Mouse (Mus musculus) hindbrain, postnatal 0 days (tissue): ENCODE measurements around the gene Cd72. TPM values are rescaled to one million over a fixed set of nuclear protein-coding genes. Genes with fewer than 3 reads are reported as not detected.
A peak's percentile ranks its signal among the peaks of the same experiment; 100 is the strongest.

Source experiments
- ATAC-seq: fragments of 200-750 bp; cut with Nextera tagmentation; 2 replicates; pipeline ENCODE4 v1.8.0; 2017; ENCODE audit warnings: mild to moderate bottlenecking, moderate TSS enrichment, moderate library complexity
- DNase-seq: peaks from one replicate; pipeline ENCODE4 v3.0.0-alpha.2; 2015; ENCODE audit warnings: low spot score
- H3K27ac ChIP-seq: fragments of 300-500 bp; sonication (generic); 2 replicates; pipeline ENCODE4 v1.5.1; 2014; ENCODE audit warnings: mild to moderate bottlenecking
- H3K27me3 ChIP-seq: fragments of 300-500 bp; sonication (generic); 2 replicates; pipeline ENCODE4 v1.6.1; 2014; ENCODE audit warnings: low read length, mixed read lengths; ENCODE audit not compliant: insufficient read depth
- H3K36me3 ChIP-seq: fragments of 300-500 bp; sonication (generic); 2 replicates; pipeline ENCODE4 v1.6.1; 2014; ENCODE audit warnings: low read length, mixed read lengths; ENCODE audit not compliant: insufficient read depth
- H3K4me1 ChIP-seq: fragments of 300-500 bp; sonication (generic); 2 replicates; pipeline ENCODE4 v1.6.1; 2014; ENCODE audit warnings: antibody characterized with exemption, low read length, mixed read lengths; ENCODE audit not compliant: insufficient read depth
- H3K4me2 ChIP-seq: fragments of 300-500 bp; sonication (generic); 2 replicates; pipeline ENCODE4 v1.6.1; 2014; ENCODE audit warnings: low read depth, mild to moderate bottlenecking, low read length, moderate library complexity, mixed read lengths
- H3K4me3 ChIP-seq: fragments of 300-500 bp; sonication (generic); 2 replicates; pipeline ENCODE4 v1.5.1; 2014; ENCODE audit warnings: low read length
- H3K9ac ChIP-seq: fragments of 300-500 bp; sonication (generic); replicated peaks from 2 replicates; pipeline ENCODE4 v1.6.1; 2014; ENCODE audit warnings: mild to moderate bottlenecking, low read length, moderate library complexity, mixed read lengths
- H3K9me3 ChIP-seq: fragments of 300-500 bp; sonication (generic); 2 replicates; pipeline ENCODE4 v1.6.1; 2016; ENCODE audit warnings: low read length, mixed read lengths
- CTCF ChIP-seq: IDR thresholded peaks from 2 replicates; pipeline ENCODE4 v1.5.1; 2016; ENCODE audit warnings: antibody characterized with exemption, control low read depth, low read depth
- WGBS: fragments of 180-500 bp; shearing (Covaris S2); extraction: QIAGEN DNeasy Blood & Tissue Kit; methylation state at CpG from one replicate; pipeline ENCODE4 v1.1.7; 2014; 5-methylcytosine and 5-hydroxymethylcytosine counted together
- polyA plus RNA-seq: library from polyadenylated mRNA; unstranded; fragments of >200 nt; fragmentation: Nextera tagmentation; extraction: Ambion mirVana; gene quantifications from 2 replicates; pipeline ENCODE4 v1.2.1, GENCODE M21; 2015
- total RNA-seq: library from RNA; depleted of rRNA; stranded (reverse); fragments of >200 nt; gene quantifications from 2 replicates; pipeline ENCODE4 v1.2.3, GENCODE M21; 2014; rRNA removed

Cd72 gene
- total and polyA plus RNA-seq, 2 experiments from 2014 or later, result 4.7 TPM; not detected in 1

DNA sequence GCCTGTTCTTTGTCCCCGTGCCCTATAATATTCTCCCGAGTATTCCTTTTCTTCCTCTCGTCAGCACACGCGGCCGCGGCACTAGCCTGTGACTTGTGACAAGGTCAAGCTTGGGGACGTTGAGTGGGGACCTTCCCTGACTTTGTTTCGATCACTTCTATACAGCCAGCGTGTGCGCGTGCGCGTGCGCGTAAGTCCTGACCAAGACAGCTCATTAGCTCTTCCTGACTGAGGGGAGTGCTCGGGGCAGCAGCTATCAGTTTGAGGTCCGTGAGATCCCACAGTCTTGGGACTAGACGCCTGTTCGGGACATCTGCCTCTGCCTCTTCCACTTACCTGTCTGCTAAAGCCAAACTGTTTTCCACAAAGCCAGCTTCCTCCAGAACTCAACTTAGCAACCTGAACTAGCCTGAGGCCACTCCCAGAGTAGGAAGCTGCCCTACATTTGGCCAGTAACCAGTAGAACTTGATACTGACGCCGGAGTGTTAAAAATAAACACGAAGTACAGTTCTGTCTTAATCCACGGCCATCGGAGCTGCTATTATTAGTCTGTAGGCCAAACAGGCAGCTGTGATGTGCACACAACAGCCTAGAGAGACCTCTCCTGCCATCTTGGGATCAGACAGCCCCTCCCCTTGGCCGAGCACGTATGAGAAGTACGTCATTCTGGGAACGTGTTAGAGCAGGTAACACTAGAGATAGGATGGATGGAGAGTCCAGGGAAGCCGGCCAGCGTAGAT, 54.9 kb downstream of the Cd72 start:
- H3K27me3 ChIP-seq, result no peaks in the 10 kb centered on the region
- 0 out of 2 replicates have a peak overlapping the region, but pooled peaks have one; percentile 9 for H3K9ac ChIP-seq
- ATAC-seq (peak; percentile 35; the same call in 1 of the 2 replicates), DNase-seq (no peak)
- no peak for TF ChIP-seq CTCF
- 62% methylated on average over 31 of the region's 31 CpGs for WGBS
- H3K4me3 ChIP-seq, result no peak overlapping the region
- H3K9me3 ChIP-seq, result no peaks in the 10 kb centered on the region
- peak overlapping the region; percentile 71; the same call in 1 of the 2 replicates for H3K27ac ChIP-seq
- H3K4me1 ChIP-seq, result peaks cover 17% of the 10 kb centered on the region; the same call in 1 of the 2 replicates
- peak overlapping the region; percentile 38 for H3K4me2 ChIP-seq
- no peaks in the 10 kb centered on the region for H3K36me3 ChIP-seq

DNA sequence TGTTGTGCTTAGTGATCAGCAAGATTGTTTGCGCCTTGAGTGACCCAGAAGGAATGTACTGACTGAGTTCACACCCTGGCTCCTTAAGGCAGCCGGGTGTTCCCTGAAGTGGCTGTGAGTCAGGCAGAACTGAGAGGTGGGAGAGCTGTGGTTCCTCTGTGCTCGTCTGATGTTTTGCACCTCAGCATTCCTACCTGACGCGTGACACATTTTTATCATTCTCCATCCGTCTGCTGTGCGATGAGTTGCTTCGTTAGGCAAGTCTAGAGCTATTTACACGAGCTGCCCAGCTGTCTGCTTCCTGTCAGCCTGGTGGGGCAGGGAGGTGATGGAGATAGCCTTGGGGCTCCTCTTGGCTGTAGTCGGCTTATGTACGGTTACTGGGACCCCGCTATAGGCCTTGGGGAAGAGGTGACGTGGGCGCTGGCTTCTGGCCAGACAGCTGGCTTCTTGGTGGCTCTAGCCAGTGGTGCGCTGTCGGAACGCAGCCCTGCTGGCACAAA, 55.5 kb downstream of the Cd72 start:
- DNase-seq, result peak; percentile 74
- ATAC-seq, result peak; percentile 81
- H3K4me1 ChIP-seq, result peaks cover 17% of the 10 kb centered on the region; the same call in 1 of the 2 replicates
- peak overlapping the region; percentile 71 for H3K27ac ChIP-seq
- no peak overlapping the region for H3K4me3 ChIP-seq
- 0 out of 2 replicates have a peak overlapping the region, but pooled peaks have one; percentile 9 for H3K9ac ChIP-seq
- no peaks in the 10 kb centered on the region for H3K36me3 ChIP-seq
- 36% methylated on average over 17 of the region's 17 CpGs for WGBS
- peak overlapping the region; percentile 38 for H3K4me2 ChIP-seq
- H3K9me3 ChIP-seq, result no peaks in the 10 kb centered on the region
- no peaks in the 10 kb centered on the region for H3K27me3 ChIP-seq
- TF ChIP-seq CTCF, result no peak

DNA sequence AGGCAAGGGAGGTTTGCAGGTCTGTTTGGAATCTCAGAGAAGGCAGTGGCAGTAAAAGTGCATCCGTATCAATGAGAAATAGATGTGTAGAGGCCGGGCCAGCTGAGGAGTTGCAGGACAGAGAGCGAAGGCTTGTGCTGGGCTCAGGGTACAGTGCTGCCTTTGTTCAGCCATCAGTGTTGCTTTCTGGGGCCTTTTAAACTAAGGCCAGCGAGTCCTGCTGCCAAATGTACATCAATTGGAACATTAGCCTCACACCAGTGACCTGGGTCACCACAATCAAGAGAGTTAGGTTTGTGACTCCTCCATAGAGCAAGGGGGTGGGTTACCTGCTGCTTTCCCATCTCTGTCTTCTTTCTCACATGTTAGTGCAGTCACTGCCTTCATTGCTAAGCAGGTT, 56.4 kb downstream of the Cd72 start:
- ATAC-seq (peak; percentile 54; the same call in 1 of the 2 replicates), DNase-seq (peak; percentile 46)
- H3K4me3 ChIP-seq, result no peak overlapping the region
- H3K4me1 ChIP-seq, result peaks cover 17% of the 10 kb centered on the region; the same call in 1 of the 2 replicates
- peak overlapping the region; percentile 71 for H3K27ac ChIP-seq
- no peak overlapping the region for H3K4me2 ChIP-seq
- no peak overlapping the region for H3K9ac ChIP-seq
- TF ChIP-seq CTCF, result no peak
- WGBS, result 52% methylated on average over 4 of the region's 4 CpGs
- no peaks in the 10 kb centered on the region for H3K27me3 ChIP-seq
- no peaks in the 10 kb centered on the region for H3K9me3 ChIP-seq
- H3K36me3 ChIP-seq, result no peaks in the 10 kb centered on the region

Other genes starting within 250 kb of the Cd72 start
- gene Atp8b5, start 187.5 kb downstream of the Cd72 start, total RNA-seq, result 0.32 and 2.4 TPM in 2 replicates
- 0.44 and 0.54 TPM in 2 replicates for gene Atp8b5, start 187.5 kb downstream of the Cd72 start, polyA plus RNA-seq
- 151 and 189 TPM in 2 replicates for gene Rusc2, start 72.6 kb downstream of the Cd72 start, total RNA-seq
- 51.3 and 63.8 TPM in 2 replicates for gene Rusc2, start 72.6 kb downstream of the Cd72 start, polyA plus RNA-seq
- gene Fam166b, start 25.5 kb downstream of the Cd72 start, total RNA-seq, result 0.61 and 1.4 TPM in 2 replicates
- gene Fam166b, start 25.5 kb downstream of the Cd72 start, polyA plus RNA-seq, result 1.6 TPM in 2 replicates
- gene Tesk1, start 12.7 kb downstream of the Cd72 start, total RNA-seq, result 157 and 171 TPM in 2 replicates
- 16.2 and 17.8 TPM in 2 replicates for gene Tesk1, start 12.7 kb downstream of the Cd72 start, polyA plus RNA-seq
- gene Sit1, start 29.1 kb upstream of the Cd72 start, total RNA-seq, result 0.90 TPM in 1 of 2 replicates, not detected in the other
- gene Sit1, start 29.1 kb upstream of the Cd72 start, polyA plus RNA-seq, result not detected in 2 replicates
- gene Ccdc107, start 38.3 kb upstream of the Cd72 start, total RNA-seq, result 36.6 and 89.9 TPM in 2 replicates
- 104 and 108 TPM in 2 replicates for gene Ccdc107, start 38.3 kb upstream of the Cd72 start, polyA plus RNA-seq
- gene Arhgef39, start 45.1 kb upstream of the Cd72 start, total RNA-seq, result 6.9 and 20.6 TPM in 2 replicates
- gene Arhgef39, start 45.1 kb upstream of the Cd72 start, polyA plus RNA-seq, result 4.5 and 8.0 TPM in 2 replicates
- 0.26 TPM in 1 of 2 replicates, not detected in the other for gene Car9, start 52.3 kb upstream of the Cd72 start, total RNA-seq
- gene Car9, start 52.3 kb upstream of the Cd72 start, polyA plus RNA-seq, result 0.50 and 1.1 TPM in 2 replicates
- gene Tpm2, start 69.1 kb upstream of the Cd72 start, total RNA-seq, result 2.4 and 5.9 TPM in 2 replicates
- 7.7 and 9.4 TPM in 2 replicates for gene Tpm2, start 69.1 kb upstream of the Cd72 start, polyA plus RNA-seq
- gene Creb3, start 107.7 kb upstream of the Cd72 start, total RNA-seq, result 40.1 and 75.9 TPM in 2 replicates
- gene Creb3, start 107.7 kb upstream of the Cd72 start, polyA plus RNA-seq, result 77.9 and 82.8 TPM in 2 replicates
- 43.0 and 51.0 TPM in 2 replicates for gene Tln1, start 108.1 kb upstream of the Cd72 start, total RNA-seq
- gene Tln1, start 108.1 kb upstream of the Cd72 start, polyA plus RNA-seq, result 69.9 and 70.3 TPM in 2 replicates
- gene Rgp1, start 124.1 kb upstream of the Cd72 start, total RNA-seq, result 18.9 and 31.2 TPM in 2 replicates
- gene Rgp1, start 124.1 kb upstream of the Cd72 start, polyA plus RNA-seq, result 11.5 and 13.5 TPM in 2 replicates
- 34.0 and 36.3 TPM in 2 replicates for gene Gba2, start 124.2 kb upstream of the Cd72 start, total RNA-seq
- gene Gba2, start 124.2 kb upstream of the Cd72 start, polyA plus RNA-seq, result 45.4 and 47.6 TPM in 2 replicates
- gene Msmp, start 129.9 kb upstream of the Cd72 start, total RNA-seq, result not detected in 2 replicates
- 1.2 and 1.9 TPM in 2 replicates for gene Msmp, start 129.9 kb upstream of the Cd72 start, polyA plus RNA-seq
- 25.0 and 41.3 TPM in 2 replicates for gene Npr2, start 177.3 kb upstream of the Cd72 start, total RNA-seq
- gene Npr2, start 177.3 kb upstream of the Cd72 start, polyA plus RNA-seq, result 8.8 and 8.9 TPM in 2 replicates
- 6.8 and 17.0 TPM in 2 replicates for gene Spag8, start 199.0 kb upstream of the Cd72 start, total RNA-seq
- gene Spag8, start 199.0 kb upstream of the Cd72 start, polyA plus RNA-seq, result 7.8 and 8.2 TPM in 2 replicates
- gene Hint2, start 201.8 kb upstream of the Cd72 start, total RNA-seq, result 86.8 and 131 TPM in 2 replicates
- 98.7 and 107 TPM in 2 replicates for gene Hint2, start 201.8 kb upstream of the Cd72 start, polyA plus RNA-seq
- 25.3 and 31.6 TPM in 2 replicates for gene Tmem8b, start 214.3 kb upstream of the Cd72 start, total RNA-seq
- gene Tmem8b, start 214.3 kb upstream of the Cd72 start, polyA plus RNA-seq, result 10.3 and 11.4 TPM in 2 replicates
- not detected in 2 replicates for gene Fam221b, start 214.5 kb upstream of the Cd72 start, total RNA-seq
- gene Fam221b, start 214.5 kb upstream of the Cd72 start, polyA plus RNA-seq, result 1.4 and 1.6 TPM in 2 replicates
- 0.36 TPM in 1 of 2 replicates, not detected in the other for gene Olfr70, start 246.2 kb upstream of the Cd72 start, total RNA-seq
- not detected in 2 replicates for gene Olfr70, start 246.2 kb upstream of the Cd72 start, polyA plus RNA-seq